Mouse (Mus musculus): ENCODE measurements around the gene Eif2s2. TPM values are rescaled to one million over a fixed set of nuclear protein-coding genes. Genes with fewer than 3 reads are reported as not detected.

Gene Eif2s2
- polyA plus RNA-seq, 1 experiment from 2014 or later, result 122 TPM

GRCm38 (mm10) chr2:154865696-154866095 is 27.0 kb downstream of the Eif2s2 start:
- WGBS, result 77% methylated on average over 3 of the region's 3 CpGs
- Histone ChIP-seq H3K9me3 (ENCODE audit: control insufficient read depth, low read length) (no peaks in the 10 kb centered on the region), H3K4me1 (ENCODE audit: control insufficient read depth, insufficient read depth, low read length) (no peaks in the 10 kb centered on the region), H3K9ac (ENCODE audit: low read depth, low read length) (no peak overlapping the region), H3K4me2 (replicated peaks; ENCODE audit: low read depth, low read length) (no peak overlapping the region), H3K27me3 (ENCODE audit: control insufficient read depth, insufficient read depth, low read length) (no peaks in the 10 kb centered on the region), H3K36me3 (ENCODE audit: control insufficient read depth, insufficient read depth, low read length) (peaks cover 90% of the 10 kb centered on the region), H3K27ac (ENCODE audit: low read depth, low read length) (no peak overlapping the region), H3K4me3 (ENCODE audit: low read length) (no peak overlapping the region)
- ATAC-seq (ENCODE audit: low FRiP score, low TSS enrichment), result no peak

- Histone ChIP-seq H3K27ac (ENCODE audit: low read depth, low read length) (no peak overlapping the region), H3K4me1 (ENCODE audit: control insufficient read depth, insufficient read depth, low read length) (no peaks in the 10 kb centered on the region), H3K9me3 (ENCODE audit: control insufficient read depth, low read length) (no peaks in the 10 kb centered on the region), H3K4me3 (ENCODE audit: low read length) (no peak overlapping the region), H3K27me3 (ENCODE audit: control insufficient read depth, insufficient read depth, low read length) (no peaks in the 10 kb centered on the region), H3K36me3 (ENCODE audit: control insufficient read depth, insufficient read depth, low read length) (peaks cover 89% of the 10 kb centered on the region), H3K4me2 (replicated peaks; ENCODE audit: low read depth, low read length) (no peak overlapping the region), H3K9ac (ENCODE audit: low read depth, low read length) (no peak overlapping the region)
- WGBS, result 89% methylated on average over 13 of the region's 13 CpGs
- ATAC-seq (ENCODE audit: low FRiP score, low TSS enrichment), result no peak
These were observed 29.1 kb downstream of the Eif2s2 start for GRCm38 (mm10) chr2:154863672-154864071.

GRCm38 (mm10) chr2:154855383-154855782 is 37.4 kb downstream of the Eif2s2 start:
- Histone ChIP-seq H3K9ac (ENCODE audit: low read depth, low read length) (no peak overlapping the region), H3K36me3 (ENCODE audit: control insufficient read depth, insufficient read depth, low read length) (peaks cover 32% of the 10 kb centered on the region), H3K4me2 (replicated peaks; ENCODE audit: low read depth, low read length) (no peak overlapping the region), H3K9me3 (ENCODE audit: control insufficient read depth, low read length) (no peaks in the 10 kb centered on the region), H3K27me3 (ENCODE audit: control insufficient read depth, insufficient read depth, low read length) (no peaks in the 10 kb centered on the region), H3K27ac (ENCODE audit: low read depth, low read length) (no peak overlapping the region), H3K4me1 (ENCODE audit: control insufficient read depth, insufficient read depth, low read length) (no peaks in the 10 kb centered on the region), H3K4me3 (ENCODE audit: low read length) (no peak overlapping the region)
- no peak for ATAC-seq (ENCODE audit: low FRiP score, low TSS enrichment)
- WGBS, result 79% methylated on average over 1 of the region's 1 CpGs

GRCm38 (mm10) chr2:154848086-154848485 is 44.6 kb downstream of the Eif2s2 start:
- Histone ChIP-seq H3K4me1 (ENCODE audit: control insufficient read depth, insufficient read depth, low read length) (no peaks in the 10 kb centered on the region), H3K9ac (ENCODE audit: low read depth, low read length) (no peak overlapping the region), H3K27ac (ENCODE audit: low read depth, low read length) (no peak overlapping the region), H3K36me3 (ENCODE audit: control insufficient read depth, insufficient read depth, low read length) (peaks cover 11% of the 10 kb centered on the region; the same call in 1 of the 2 replicates), H3K4me2 (replicated peaks; ENCODE audit: low read depth, low read length) (no peak overlapping the region), H3K27me3 (ENCODE audit: control insufficient read depth, insufficient read depth, low read length) (no peaks in the 10 kb centered on the region), H3K4me3 (ENCODE audit: low read length) (no peak overlapping the region), H3K9me3 (ENCODE audit: control insufficient read depth, low read length) (no peaks in the 10 kb centered on the region)
- ATAC-seq (ENCODE audit: low FRiP score, low TSS enrichment), result no peak

- no peaks in the 10 kb centered on the region for H3K4me1 ChIP-seq (ENCODE audit: control insufficient read depth, insufficient read depth, low read length)
- peaks cover 7% of the 10 kb centered on the region; the same call in 1 of the 2 replicates for H3K36me3 ChIP-seq (ENCODE audit: control insufficient read depth, insufficient read depth, low read length)
- WGBS, result 96% methylated on average over 2 of the region's 2 CpGs
- H3K9me3 ChIP-seq (ENCODE audit: control insufficient read depth, low read length), result peaks cover 14% of the 10 kb centered on the region
- no peak overlapping the region for H3K9ac ChIP-seq (ENCODE audit: low read depth, low read length)
- no peak for ATAC-seq (ENCODE audit: low FRiP score, low TSS enrichment)
- no peak overlapping the region for H3K4me3 ChIP-seq (ENCODE audit: low read length)
- no peaks in the 10 kb centered on the region for H3K27me3 ChIP-seq (ENCODE audit: control insufficient read depth, insufficient read depth, low read length)
- no peak overlapping the region for H3K27ac ChIP-seq (ENCODE audit: low read depth, low read length)
- no peak overlapping the region for H3K4me2 ChIP-seq (replicated peaks; ENCODE audit: low read depth, low read length)
These were observed 56.2 kb downstream of the Eif2s2 start for GRCm38 (mm10) chr2:154836537-154836936.

GRCm38 (mm10) chr2:154834149-154834865 is 58.4 kb downstream of the Eif2s2 start:
- Histone ChIP-seq H3K27me3 (ENCODE audit: control insufficient read depth, insufficient read depth, low read length) (no peaks in the 10 kb centered on the region), H3K4me3 (ENCODE audit: low read length) (no peak overlapping the region), H3K4me1 (ENCODE audit: control insufficient read depth, insufficient read depth, low read length) (no peaks in the 10 kb centered on the region), H3K9ac (ENCODE audit: low read depth, low read length) (no peak overlapping the region), H3K9me3 (ENCODE audit: control insufficient read depth, low read length) (peaks cover 3% of the 10 kb centered on the region; the same call in 1 of the 2 replicates), H3K36me3 (ENCODE audit: control insufficient read depth, insufficient read depth, low read length) (peaks cover 7% of the 10 kb centered on the region; the same call in 1 of the 2 replicates), H3K27ac (ENCODE audit: low read depth, low read length) (no peak overlapping the region), H3K4me2 (replicated peaks; ENCODE audit: low read depth, low read length) (no peak overlapping the region)
- WGBS, result 92% methylated on average over 6 of the region's 6 CpGs
- ATAC-seq (ENCODE audit: low FRiP score, low TSS enrichment), result no peak

- Histone ChIP-seq H3K27ac (ENCODE audit: low read depth, low read length) (no peak overlapping the region), H3K36me3 (ENCODE audit: control insufficient read depth, insufficient read depth, low read length) (peaks cover 7% of the 10 kb centered on the region; the same call in 1 of the 2 replicates), H3K4me2 (replicated peaks; ENCODE audit: low read depth, low read length) (no peak overlapping the region), H3K4me3 (ENCODE audit: low read length) (no peak overlapping the region), H3K4me1 (ENCODE audit: control insufficient read depth, insufficient read depth, low read length) (no peaks in the 10 kb centered on the region), H3K9me3 (ENCODE audit: control insufficient read depth, low read length) (peaks cover 3% of the 10 kb centered on the region; the same call in 1 of the 2 replicates), H3K9ac (ENCODE audit: low read depth, low read length) (no peak overlapping the region), H3K27me3 (ENCODE audit: control insufficient read depth, insufficient read depth, low read length) (no peaks in the 10 kb centered on the region)
- WGBS, result 80% methylated on average over 4 of the region's 4 CpGs
- no peak for ATAC-seq (ENCODE audit: low FRiP score, low TSS enrichment)
These were observed 60.3 kb downstream of the Eif2s2 start for GRCm38 (mm10) chr2:154832471-154832870.

- Histone ChIP-seq H3K4me3 (ENCODE audit: low read length) (no peak overlapping the region), H3K27ac (ENCODE audit: low read depth, low read length) (no peak overlapping the region), H3K4me2 (replicated peaks; ENCODE audit: low read depth, low read length) (no peak overlapping the region), H3K27me3 (ENCODE audit: control insufficient read depth, insufficient read depth, low read length) (no peaks in the 10 kb centered on the region), H3K36me3 (ENCODE audit: control insufficient read depth, insufficient read depth, low read length) (no peaks in the 10 kb centered on the region), H3K9me3 (ENCODE audit: control insufficient read depth, low read length) (no peaks in the 10 kb centered on the region), H3K9ac (ENCODE audit: low read depth, low read length) (no peak overlapping the region), H3K4me1 (ENCODE audit: control insufficient read depth, insufficient read depth, low read length) (no peaks in the 10 kb centered on the region)
- 75% methylated on average over 4 of the region's 4 CpGs for WGBS
- ATAC-seq (ENCODE audit: low FRiP score, low TSS enrichment), result no peak
These were observed 65.2 kb downstream of the Eif2s2 start for GRCm38 (mm10) chr2:154827521-154827920.

- H3K4me1 ChIP-seq (ENCODE audit: control insufficient read depth, insufficient read depth, low read length), result no peaks in the 10 kb centered on the region
- no peaks in the 10 kb centered on the region for H3K27me3 ChIP-seq (ENCODE audit: control insufficient read depth, insufficient read depth, low read length)
- H3K4me3 ChIP-seq (ENCODE audit: low read length), result no peak overlapping the region
- no peaks in the 10 kb centered on the region for H3K36me3 ChIP-seq (ENCODE audit: control insufficient read depth, insufficient read depth, low read length)
- H3K9ac ChIP-seq (ENCODE audit: low read depth, low read length), result no peak overlapping the region
- 79% methylated on average over 1 of the region's 1 CpGs for WGBS
- ATAC-seq (ENCODE audit: low FRiP score, low TSS enrichment), result no peak
- H3K9me3 ChIP-seq (ENCODE audit: control insufficient read depth, low read length), result no peaks in the 10 kb centered on the region
- no peak overlapping the region for H3K4me2 ChIP-seq (replicated peaks; ENCODE audit: low read depth, low read length)
- no peak overlapping the region for H3K27ac ChIP-seq (ENCODE audit: low read depth, low read length)
These were observed 66.6 kb downstream of the Eif2s2 start for GRCm38 (mm10) chr2:154826054-154826538.
